Mouse (Mus musculus) testis, adult 2 months (tissue): ENCODE measurements around the gene Arhgef17.

Source experiments
- CTCF ChIP-seq: fragments of 200-500 bp; IDR thresholded peaks from 2 replicates; pipeline ENCODE4 v1.5.1; 2012; ENCODE audit warnings: low read depth, mild to moderate bottlenecking, inconsistent platforms, low read length, moderate library complexity; ENCODE audit not compliant: control insufficient read depth, insufficient read depth, insufficient replicate concordance
- POLR2A ChIP-seq: fragments of 200-500 bp; IDR thresholded peaks from 2 replicates; pipeline ENCODE4 v1.6.1; 2012; ENCODE audit warnings: low read depth, mild to moderate bottlenecking, inconsistent platforms, low read length, moderate library complexity; ENCODE audit not compliant: control insufficient read depth

DNA sequence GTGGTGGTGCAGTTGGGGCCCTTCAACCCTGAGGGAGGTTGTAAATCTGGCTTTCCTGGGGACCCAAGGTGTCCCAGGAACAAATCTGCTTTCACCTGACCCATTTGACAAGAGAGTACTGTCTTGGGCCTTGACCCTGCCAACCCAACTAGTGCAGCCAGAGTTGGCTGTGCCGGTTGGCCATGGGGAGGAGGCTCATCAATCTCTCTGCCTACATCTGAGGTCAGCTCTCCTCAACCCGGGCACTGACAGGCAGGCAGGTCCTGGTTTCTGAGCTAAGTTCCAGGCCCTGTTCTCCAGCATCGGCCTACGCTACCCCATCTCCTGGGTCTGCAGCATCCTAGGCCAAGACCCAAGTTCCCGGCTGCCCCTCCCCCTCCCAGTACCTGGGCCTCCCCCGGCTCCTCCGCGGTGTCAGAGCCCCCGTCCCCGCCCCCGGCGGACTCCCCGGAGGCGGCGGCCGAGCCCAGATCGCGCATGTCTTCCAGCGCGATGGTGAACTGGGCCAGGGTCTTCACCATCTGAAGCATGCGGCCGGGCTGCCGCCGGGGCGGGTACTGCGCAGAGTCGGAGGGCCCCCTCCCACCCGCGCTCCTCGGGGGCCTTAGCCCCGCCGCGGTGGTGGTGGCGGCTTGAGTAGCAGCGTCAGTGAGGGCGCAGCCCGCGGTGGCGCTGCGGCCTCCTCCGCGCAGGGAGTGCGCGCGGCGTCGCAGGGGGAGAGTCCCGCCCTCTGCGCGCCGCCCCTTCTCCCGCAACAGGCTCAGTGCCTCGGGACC, 37.7 kb downstream of the Arhgef17 start:
- TF ChIP-seq CTCF (no peak), POLR2A (no peak)
